Mouse (Mus musculus): Measurements from ENCODE around the gene Olfr1513.
"Not testable (repeated sequence)": the region's sequence is repeated elsewhere in the genome, so short reads cannot be mapped to it uniquely, and the experiment has no call there.

The Olfr1513 gene

GRCm38 (mm10) chr14:52310343-52310742 lies 45.9 kb downstream of the Olfr1513 start:
- not testable (repeated sequence) for DNase-seq (ENCODE audit: extremely low spot score)

DNA sequence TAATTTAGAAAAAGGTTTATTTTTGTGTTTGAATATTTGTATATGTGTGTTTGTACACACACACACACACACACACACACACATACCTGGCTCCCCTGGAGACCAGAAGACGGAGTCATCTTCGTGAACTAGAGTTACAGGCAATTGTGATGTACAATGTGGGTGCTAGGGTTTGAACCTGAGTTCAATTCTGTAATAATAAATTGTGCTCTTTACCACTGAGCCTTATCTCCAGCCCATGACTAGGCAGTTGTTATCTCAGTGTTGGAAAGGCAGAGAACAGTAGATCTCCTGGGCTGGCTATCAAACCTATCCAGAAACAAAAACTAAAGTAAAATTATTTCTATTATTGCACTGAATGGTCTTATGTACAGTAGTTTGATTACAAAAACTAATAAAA lies 50.1 kb downstream of the Olfr1513 start:
- no peak for DNase-seq (ENCODE audit: extremely low spot score)

DNA sequence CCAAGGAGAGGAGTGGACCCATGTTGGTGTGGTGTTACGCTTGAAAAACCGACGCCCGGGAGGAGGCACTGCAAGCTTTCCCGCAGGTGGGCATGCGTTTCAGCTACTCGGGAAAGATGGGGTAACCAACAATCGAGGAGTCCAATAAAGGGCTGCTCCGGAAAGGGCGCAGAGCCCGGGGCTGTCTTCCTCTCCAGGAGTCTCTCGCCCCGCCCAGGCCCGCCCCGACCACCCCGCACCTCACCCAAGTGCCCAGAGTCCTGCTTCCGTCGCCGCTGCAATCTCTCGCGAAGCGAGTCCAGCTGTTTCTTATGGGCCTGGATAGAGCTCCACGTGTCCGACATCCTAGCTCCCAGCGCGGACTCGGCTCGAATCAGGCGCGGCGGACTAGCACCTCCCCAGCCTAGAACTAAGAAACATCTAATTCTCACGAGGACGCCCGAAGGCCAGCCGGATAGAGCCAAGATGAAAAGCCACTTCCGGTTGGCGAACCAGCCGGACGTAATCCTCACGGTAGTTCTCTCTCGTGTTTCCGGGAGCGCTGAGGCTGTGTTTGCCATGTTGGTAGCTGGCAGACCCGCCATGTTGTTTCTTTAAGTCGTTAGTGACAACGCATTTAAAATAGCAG lies 51.5 kb downstream of the Olfr1513 start, which contains the start of gene Mettl3:
Gene Mettl3 (minus strand): TSS at position 485 of the 628 bp plus-strand sequence.
- peak; percentile 91 for DNase-seq (ENCODE audit: extremely low spot score)

DNA sequence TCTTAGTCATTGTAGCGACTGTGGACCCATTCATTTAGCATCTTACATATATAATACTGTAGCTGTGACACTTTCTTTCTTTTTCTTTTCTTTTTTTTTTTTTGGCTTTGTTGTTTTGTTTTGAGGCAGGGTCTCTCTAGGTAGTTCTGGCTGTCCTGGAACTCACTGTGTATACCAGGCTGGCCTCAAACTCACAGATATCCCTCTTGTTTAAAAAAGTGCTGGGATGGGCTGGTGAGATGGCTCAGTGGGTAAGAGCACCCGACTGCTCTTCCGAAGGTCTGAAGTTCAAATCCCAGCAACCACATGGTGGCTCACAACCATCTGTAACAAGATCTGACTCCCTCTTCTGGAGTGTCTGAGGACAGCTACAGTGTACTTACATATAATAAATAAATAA lies 52.7 kb downstream of the Olfr1513 start:
- not testable (repeated sequence) for DNase-seq (ENCODE audit: extremely low spot score)
